Mouse (Mus musculus) cerebellum, adult 11-12 months (tissue): Measurements from ENCODE around the gene Ipo7.
"Not testable (repeated sequence)": the region's sequence is repeated elsewhere in the genome, so short reads cannot be mapped to it uniquely, and the experiment has no call there.

ENCODE experiments used
- DNase-seq: peaks from one replicate; pipeline ENCODE4 v3.0.0; 2022

The Ipo7 gene

GRCm38 (mm10) chr7:110026594-110026993 lies 8.5 kb downstream of the Ipo7 start:
- no peak for DNase-seq

GRCm38 (mm10) chr7:110028826-110029225 lies 10.8 kb downstream of the Ipo7 start:
- DNase-seq: no peak

GRCm38 (mm10) chr7:110030342-110030741 lies 12.3 kb downstream of the Ipo7 start:
- DNase-seq: no peak

- not testable (repeated sequence) for DNase-seq
Measured at GRCm38 (mm10) chr7:110057723-110058122, 39.6 kb downstream of the Ipo7 start.

GRCm38 (mm10) chr7:110059092-110059785 lies 41.2 kb downstream of the Ipo7 start:
- DNase-seq: peak; percentile 19

- no peak for DNase-seq
Measured at GRCm38 (mm10) chr7:110060106-110060668, 42.1 kb downstream of the Ipo7 start.

- no peak for DNase-seq
Measured at GRCm38 (mm10) chr7:110060669-110061198, 42.7 kb downstream of the Ipo7 start.

- peak; percentile 100 for DNase-seq
Measured at GRCm38 (mm10) chr7:110061199-110061751, 43.2 kb downstream of the Ipo7 start, which contains the start of gene Zfp143. Zfp143 (plus strand) TSS chr7:110061217.

- peak; percentile 91 for DNase-seq
Measured at GRCm38 (mm10) chr7:110061752-110062273, 43.7 kb downstream of the Ipo7 start.

GRCm38 (mm10) chr7:110063731-110064130 lies 45.7 kb downstream of the Ipo7 start:
- DNase-seq: peak; percentile 28

- no peak for DNase-seq
Measured at GRCm38 (mm10) chr7:110069070-110069469, 51.0 kb downstream of the Ipo7 start.

- DNase-seq: no peak
Measured at GRCm38 (mm10) chr7:110078168-110078567, 60.1 kb downstream of the Ipo7 start.

GRCm38 (mm10) chr7:110083386-110084165 lies 65.5 kb downstream of the Ipo7 start:
- DNase-seq: peak; percentile 38

- DNase-seq: no peak
Measured at GRCm38 (mm10) chr7:110085217-110085616, 67.1 kb downstream of the Ipo7 start.

GRCm38 (mm10) chr7:110087914-110088313 lies 69.8 kb downstream of the Ipo7 start:
- no peak for DNase-seq

GRCm38 (mm10) chr7:110091670-110092069 lies 73.6 kb downstream of the Ipo7 start:
- DNase-seq: peak; percentile 13

- DNase-seq: no peak
Measured at GRCm38 (mm10) chr7:110096332-110096731, 78.3 kb downstream of the Ipo7 start.

GRCm38 (mm10) chr7:110097106-110097793 lies 79.2 kb downstream of the Ipo7 start:
- DNase-seq: no peak

GRCm38 (mm10) chr7:110100854-110101253 lies 82.8 kb downstream of the Ipo7 start:
- no peak for DNase-seq

GRCm38 (mm10) chr7:110101266-110101665 lies 83.2 kb downstream of the Ipo7 start:
- no peak for DNase-seq

- no peak for DNase-seq
Measured at GRCm38 (mm10) chr7:110105041-110105440, 87.0 kb downstream of the Ipo7 start.
